Comparison of ENCODE assay signal across 9 mouse cellular contexts in the genomic region with DNA sequence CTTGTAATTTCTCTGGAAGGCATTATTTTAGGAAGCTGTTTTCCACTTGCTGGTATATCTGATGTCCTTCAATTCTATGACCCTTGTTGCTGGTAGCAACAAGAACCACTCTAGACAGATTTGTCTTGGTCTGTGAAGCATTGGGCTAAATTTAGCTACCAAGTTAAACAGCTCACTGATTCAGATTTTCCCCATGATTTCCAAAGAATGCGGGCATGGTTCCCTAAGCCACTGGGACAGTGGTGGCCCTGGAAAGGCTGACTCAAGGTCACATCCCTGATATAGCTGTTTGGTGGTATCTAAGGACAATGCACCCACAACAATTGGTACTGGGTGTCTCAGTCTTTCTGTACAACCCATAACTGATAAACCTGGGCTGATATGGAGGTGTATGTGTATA. TPM values are rescaled to one million over a fixed set of nuclear protein-coding genes. Genes with fewer than 3 reads are reported as not detected.
DNase-seq lines count a peak whose midpoint lies in the region; ATAC-seq and TF ChIP-seq lines count a peak whose summit lies in the region.
"Had no signal": no experiment of that assay in that cellular context is flagged by ENCODE, and none has a peak within 500 bp of the region (broad histone marks: within the 10 kb centered on the region; RNA-seq: fewer than 3 reads in every experiment).

No protein-coding gene starts in this region.

- H3K4me2 ChIP-seq in lung, postnatal 0 days (replicated peaks; ENCODE audit: low read depth, low read length), result no peak overlapping the region
- H3K4me2 ChIP-seq in heart, embryonic 16.5 days (ENCODE audit: low read depth, low read length), result no peak overlapping the region
- H3K4me2 ChIP-seq: embryonic facial prominence, embryonic 13.5 days; liver, embryonic 11.5 days had no signal

- H3K36me3 ChIP-seq in lung, postnatal 0 days (ENCODE audit: insufficient read depth, low read length), result no peaks in the 10 kb centered on the region
- no peaks in the 10 kb centered on the region for H3K36me3 ChIP-seq in heart, embryonic 16.5 days (ENCODE audit: control insufficient read depth, insufficient read depth)
- H3K36me3 ChIP-seq: embryonic facial prominence, embryonic 13.5 days had no signal

- no peak for DNase-seq in lung, postnatal 0 days (ENCODE audit: low spot score)
- no peak for DNase-seq in lung, adult 2 months
- peak; percentile 48 for DNase-seq in adrenal gland, postnatal 25 days
- DNase-seq in lung, postnatal 36 days, result peak; percentile 7
- no peak for DNase-seq in right cerebral cortex, postnatal 4 days
- DNase-seq in spleen, adult 12 weeks (ENCODE audit: low spot score), result no peak

- no peak overlapping the region for H3K4me3 ChIP-seq in lung, postnatal 0 days (ENCODE audit: low read depth, low read length)
- H3K4me3 ChIP-seq in lung, adult 2 months (replicated peaks; ENCODE audit: extremely low read depth, low read depth, low read length), result no peak overlapping the region
- no peak overlapping the region for H3K4me3 ChIP-seq in heart, embryonic 16.5 days (ENCODE audit: low read length)
- H3K4me3 ChIP-seq: embryonic facial prominence, embryonic 13.5 days had no signal

- no peaks in the 10 kb centered on the region for H3K27me3 ChIP-seq in lung, postnatal 0 days (replicated peaks; ENCODE audit: insufficient read depth, low read length)
- no peaks in the 10 kb centered on the region for H3K27me3 ChIP-seq in heart, embryonic 16.5 days (ENCODE audit: control insufficient read depth, insufficient read depth, low read length)
- H3K27me3 ChIP-seq: embryonic facial prominence, embryonic 13.5 days had no signal

- no peak for TF ChIP-seq CTCF in lung, postnatal 0 days (IDR thresholded peaks at IDR 0.05)
- TF ChIP-seq CTCF in lung, adult 2 months (IDR thresholded peaks at IDR 0.05; ENCODE audit: insufficient read depth, low read length), result no peak

- no peaks in the 10 kb centered on the region; the same call in 1 of the 2 replicates for H3K4me1 ChIP-seq in lung, postnatal 0 days (ENCODE audit: insufficient read depth, low read depth, low read length)
- no peaks in the 10 kb centered on the region for H3K4me1 ChIP-seq in lung, adult 2 months (ENCODE audit: control insufficient read depth, insufficient read depth, low read length)
- peaks cover 35% of the 10 kb centered on the region for H3K4me1 ChIP-seq in heart, embryonic 16.5 days (ENCODE audit: control insufficient read depth, insufficient read depth, low read length)

- peak; percentile 38 for ATAC-seq in lung, postnatal 0 days
- peak; percentile 42; the same call in 1 of the 2 replicates for ATAC-seq in heart, embryonic 16.5 days (replicated peaks; ENCODE audit: extremely low read depth, insufficient read depth, low FRiP score)

- no peak overlapping the region for H3K27ac ChIP-seq in lung, postnatal 0 days (ENCODE audit: low read length)
- H3K27ac ChIP-seq in heart, embryonic 16.5 days (ENCODE audit: low read length), result peak overlapping the region; percentile 74
- H3K27ac ChIP-seq: embryonic facial prominence, embryonic 13.5 days had no signal

- 58% methylated on average over 1 of the region's 1 CpGs for WGBS in lung, postnatal 0 days
- 47% methylated on average over 1 of the region's 1 CpGs for WGBS in lung, adult 2 months
- 25% methylated on average over 1 of the region's 1 CpGs for WGBS in heart, embryonic 16.5 days

- TF ChIP-seq EP300 in lung, postnatal 0 days (IDR thresholded peaks at IDR 0.05), result no peak

- no peaks in the 10 kb centered on the region for H3K9me3 ChIP-seq in lung, postnatal 0 days (ENCODE audit: low read length)
- no peaks in the 10 kb centered on the region for H3K9me3 ChIP-seq in heart, embryonic 16.5 days (replicated peaks; ENCODE audit: control insufficient read depth, low read length)
- H3K9me3 ChIP-seq: embryonic facial prominence, embryonic 13.5 days had no signal

- H3K9ac ChIP-seq in lung, postnatal 0 days (replicated peaks; ENCODE audit: low read depth), result no peak overlapping the region
- H3K9ac ChIP-seq in heart, embryonic 16.5 days (ENCODE audit: low read length), result no peak overlapping the region
- H3K9ac ChIP-seq: embryonic facial prominence, embryonic 13.5 days had no signal

- no peak for TF ChIP-seq POLR2A in lung, adult 2 months (IDR thresholded peaks at IDR 0.05; ENCODE audit: borderline replicate concordance, extremely low read depth, low read depth, low read length)

RNA-seq across cellular contexts. Expression of a gene that starts 22.8 kb away (rescaled TPM):
- polyA plus RNA-seq in lung, postnatal 0 days (2015; fragmentation: Nextera tagmentation; extraction: Ambion mirVana), result 1.5 and 1.6 TPM in 2 replicates
- 4.5 and 6.0 TPM in 2 replicates for polyA plus RNA-seq in lung, adult 2 months (2012; rRNA removed)
- 8.4 and 11.4 TPM in 2 replicates for total RNA-seq in adrenal gland, postnatal 25 days (2021)
- polyA plus RNA-seq in heart, embryonic 16.5 days (2015; fragmentation: Nextera tagmentation; extraction: Ambion mirVana), result 3.6 TPM in 2 replicates

Comparison
In these comparisons a context has a peak if more than half of its experiments do, and no peak if none do; other contexts are left out.
1. DNase-seq: peak in adrenal gland, postnatal 25 days (single experiment) and lung, postnatal 36 days (single experiment); none in lung, postnatal 0 days (single experiment), lung, adult 2 months (single experiment), right cerebral cortex, postnatal 4 days (single experiment) and spleen, adult 12 weeks (single experiment).